21 mouse cellular contexts compared by ENCODE assay signal in the genomic region with DNA sequence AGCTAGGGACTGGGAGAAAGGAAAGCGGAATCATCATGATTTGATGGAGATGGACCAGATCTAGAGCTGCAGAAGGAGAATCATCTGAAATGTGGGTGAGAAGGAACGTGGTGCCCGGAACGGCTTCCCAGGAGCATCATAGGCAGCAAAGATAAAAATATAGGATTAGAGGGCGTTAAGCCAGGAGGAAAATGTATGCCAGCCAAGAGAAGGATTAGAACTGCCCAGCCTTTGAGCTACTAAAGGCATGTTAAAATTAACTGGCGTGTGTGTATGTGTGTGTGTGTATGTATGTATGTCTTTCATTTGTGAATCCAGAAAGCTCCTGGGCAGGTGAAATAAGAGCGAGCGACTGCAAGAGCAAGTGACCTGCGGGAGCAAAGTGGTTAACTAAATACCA. TPM values are rescaled to one million over a fixed set of nuclear protein-coding genes. Genes with fewer than 3 reads are reported as not detected.
DNase-seq lines count a peak whose midpoint lies in the region.
"Had no signal": no experiment of that assay in that cellular context is flagged by ENCODE, and none has a peak within 500 bp of the region (broad histone marks: within the 10 kb centered on the region; RNA-seq: fewer than 3 reads in every experiment).

No protein-coding gene starts in this region.

- H3K27ac ChIP-seq in midbrain, embryonic 10.5 days (replicated peaks) = no peak overlapping the region
- H3K27ac ChIP-seq: embryonic facial prominence, embryonic 10.5 days; embryonic facial prominence, embryonic 12.5 days; forebrain, embryonic 13.5 days; forebrain, embryonic 15.5 days had no signal

- no peak overlapping the region for H3K4me3 ChIP-seq in midbrain, embryonic 10.5 days
- H3K4me3 ChIP-seq: embryonic facial prominence, embryonic 10.5 days; embryonic facial prominence, embryonic 12.5 days; forebrain, embryonic 13.5 days; forebrain, embryonic 15.5 days had no signal

- no peaks in the 10 kb centered on the region for H3K36me3 ChIP-seq in midbrain, embryonic 10.5 days
- H3K36me3 ChIP-seq: embryonic facial prominence, embryonic 10.5 days; embryonic facial prominence, embryonic 12.5 days; forebrain, embryonic 15.5 days had no signal

- H3K4me1 ChIP-seq in midbrain, embryonic 10.5 days = peaks cover 12% of the 10 kb centered on the region

- 86% methylated on average over 9 of the region's 9 CpGs for WGBS in midbrain, embryonic 10.5 days

- H3K9me3 ChIP-seq in midbrain, embryonic 10.5 days (replicated peaks) = no peaks in the 10 kb centered on the region
- H3K9me3 ChIP-seq: embryonic facial prominence, embryonic 10.5 days; embryonic facial prominence, embryonic 12.5 days; forebrain, embryonic 13.5 days; forebrain, embryonic 15.5 days had no signal

- peak; percentile 54 for DNase-seq in retina, adult 2 months (ENCODE audit: low read depth, low spot score)
- DNase-seq in retina, embryonic 14.5 days (ENCODE audit: low spot score) = no peak
- DNase-seq in right cerebral cortex, postnatal 10 days (ENCODE audit: low spot score in 2 of 2) = peak; percentile 34 to 42
- DNase-seq in right cerebral cortex, postnatal 14 days = no peak
- DNase-seq in telencephalon, adult 2 months (ENCODE audit: low read depth, low spot score) = peak; percentile 16
- DNase-seq in midbrain, embryonic 10.5 days (ENCODE audit: low spot score) = no peak
- DNase-seq: adrenal gland, adult 2 months; adrenal gland, postnatal 10 days; adrenal gland, postnatal 25 days; cerebellum, adult 11-12 months; cerebellum, adult 2 months; cerebellum, adult 9-10 months; cerebellum, postnatal 10 days; cerebellum, postnatal 25 days had no signal

- H3K27me3 ChIP-seq in midbrain, embryonic 10.5 days (ENCODE audit: low read depth, poor library complexity, severe bottlenecking) = peaks cover 39% of the 10 kb centered on the region

RNA-seq across cellular contexts. Expression of gene 1520401A03Rik, which starts 19.3 kb away (rescaled TPM):
- not detected in 2 replicates for polyA plus RNA-seq in midbrain, embryonic 10.5 days (2016; fragmentation: Nextera tagmentation; extraction: Ambion mirVana)
- polyA plus RNA-seq: embryonic facial prominence, embryonic 10.5 days; forebrain, embryonic 11.5 days; forebrain, embryonic 13.5 days; forebrain, embryonic 15.5 days had no signal

RNA-seq across cellular contexts. Expression of gene Cldn9, which starts 19.5 kb away (rescaled TPM):
- 1.5 and 3.1 TPM in 2 replicates for polyA plus RNA-seq in midbrain, embryonic 10.5 days (2016; fragmentation: Nextera tagmentation; extraction: Ambion mirVana)

RNA-seq across cellular contexts. Expression of gene Pkmyt1, which starts 22.8 kb away (rescaled TPM):
- 58.5 and 59.7 TPM in 2 replicates for polyA plus RNA-seq in midbrain, embryonic 10.5 days (2016; fragmentation: Nextera tagmentation; extraction: Ambion mirVana)

RNA-seq across cellular contexts. Expression of gene Cldn6, which starts 24.3 kb away (rescaled TPM):
- 3.5 and 10.1 TPM in 2 replicates for polyA plus RNA-seq in midbrain, embryonic 10.5 days (2016; fragmentation: Nextera tagmentation; extraction: Ambion mirVana)
- polyA plus RNA-seq: adrenal gland, adult 2 months; C2C12; cortical plate, adult 2 months had no signal

RNA-seq across cellular contexts. Expression of gene Tnfrsf12a, which starts 26.0 kb away (rescaled TPM):
- 3.2 and 3.8 TPM in 2 replicates for polyA plus RNA-seq in midbrain, embryonic 10.5 days (2016; fragmentation: Nextera tagmentation; extraction: Ambion mirVana)

Comparison
In these comparisons a context has a peak if more than half of its experiments do, and no peak if none do; other contexts are left out.
1. DNase-seq: peak in retina, adult 2 months (single experiment), right cerebral cortex, postnatal 10 days (2 of 2) and telencephalon, adult 2 months (single experiment); none in retina, embryonic 14.5 days (single experiment), right cerebral cortex, postnatal 14 days (single experiment) and midbrain, embryonic 10.5 days (single experiment).